Mouse (Mus musculus) Patski (cell line): ENCODE measurements at regions not wholly inside any gene's neighbourhood (a gene's known extent, or its start where the extent isn't known, plus 50 kb on each side); places are given as distances from the start of the nearest gene placed in this dataset.

Experiments used
- ATAC-seq: fragments of 100-300 bp; one replicate; pipeline ENCODE4 v1.8.0; 2021
- CTCF ChIA-PET: fragments of 350-600 bp; sonication (Branson Sonifier 250); formaldehyde crosslinking; loops from one replicate; lab custom pipeline; 2022; ENCODE audit warnings: inconsistent platforms; lab: Charles Lee
- POLR2A ChIA-PET: fragments of 350-600 bp; sonication (Branson Sonifier 250); formaldehyde crosslinking; loops from one replicate; lab custom pipeline; 2022; ENCODE audit warnings: antibody characterized with exemption, inconsistent platforms; lab: Charles Lee
- DNase-seq: peaks from one replicate; pipeline ENCODE4 v3.0.0-alpha.2; 2011; ENCODE audit warnings: low read depth, low spot score
- H3K27me3 ChIP-seq: fragments of 371-371 bp; one replicate; pipeline ENCODE4 v1.5.1; 2021
- CTCF ChIP-seq: fragments of 100-300 bp; IDR thresholded peaks from one replicate; pipeline ENCODE4 v1.5.1; 2021
- in situ Hi-C: fragments of 300-500 bp; cut with MboI; formaldehyde crosslinking; loops from 3 replicates; pipeline ENCODE4 v1.11.1; 2018; ENCODE audit warnings: low pct_unique_long_range_greater_than_20kb, mixed read lengths

GRCm38 (mm10) chr7:75983029-75983808 lies 135.1 kb downstream of the Klhl25 start:
- ChIA-PET CTCF (interaction anchor here (1.5 kb wide), 1 partner anchor 11 kb away, joined by 5 read pairs; no protein-coding TSS in a partner anchor), POLR2A (no interaction called here)
- peaks cover 23% of the 10 kb centered on the region for H3K27me3 ChIP-seq
- DNase-seq = no peak
- in situ Hi-C loops = no loop called here
- no peak for ATAC-seq
- no peak for TF ChIP-seq CTCF

- ATAC-seq (no peak), DNase-seq (no peak)
- in situ Hi-C loops = no loop called here
- H3K27me3 ChIP-seq = peaks cover 23% of the 10 kb centered on the region
- CTCF ChIA-PET = no interaction called here
- no peak for TF ChIP-seq CTCF
- POLR2A ChIA-PET = no interaction called here
Measured at GRCm38 (mm10) chr7:75983809-75984171, 135.7 kb downstream of the Klhl25 start.

GRCm38 (mm10) chr7:75998853-75999252 lies 150.7 kb downstream of the Klhl25 start:
- TF ChIP-seq CTCF = no peak
- ChIA-PET CTCF (no interaction called here), POLR2A (interaction anchor here (0.6 kb wide), 1 partner anchor 33 kb away, joined by 5 read pairs; no protein-coding TSS in a partner anchor)
- ATAC-seq (no peak), DNase-seq (no peak)
- no peaks in the 10 kb centered on the region for H3K27me3 ChIP-seq
- in situ Hi-C loops = no loop called here

- ChIA-PET CTCF (no interaction called here), POLR2A (interaction anchor here (0.6 kb wide), 1 partner anchor 33 kb away, joined by 5 read pairs; no protein-coding TSS in a partner anchor)
- H3K27me3 ChIP-seq = no peaks in the 10 kb centered on the region
- ATAC-seq (no peak), DNase-seq (no peak)
- in situ Hi-C loops = no loop called here
- TF ChIP-seq CTCF = no peak
Measured at GRCm38 (mm10) chr7:75999324-75999907, 151.3 kb downstream of the Klhl25 start.

- POLR2A ChIA-PET = no interaction called here
- ATAC-seq = no peak
- no peak for TF ChIP-seq CTCF
- in situ Hi-C loops = no loop called here
- no peaks in the 10 kb centered on the region for H3K27me3 ChIP-seq
- no peak for DNase-seq
- CTCF ChIA-PET = no interaction called here
Measured at GRCm38 (mm10) chr7:76001012-76001411, 152.9 kb downstream of the Klhl25 start.

GRCm38 (mm10) chr7:76008226-76008625 lies 160.1 kb downstream of the Klhl25 start:
- ATAC-seq = peak; percentile 62
- CTCF ChIA-PET = no interaction called here
- in situ Hi-C loops = no loop called here

GRCm38 (mm10) chr7:76047743-76048142 lies 181.9 kb upstream of the Agbl1 start:
- peaks cover 3% of the 10 kb centered on the region for H3K27me3 ChIP-seq
- CTCF ChIA-PET = no interaction called here
- POLR2A ChIA-PET = no interaction called here
- DNase-seq (no peak), ATAC-seq (no peak)
- in situ Hi-C loops = no loop called here
- no peak for TF ChIP-seq CTCF

More at GRCm38 (mm10) chr7:76008226-76008625, 160.1 kb downstream of the Klhl25 start:
- POLR2A ChIA-PET = no interaction called here
- no peak for TF ChIP-seq CTCF
- DNase-seq = peak; percentile 55
- H3K27me3 ChIP-seq = no peaks in the 10 kb centered on the region

- H3K27me3 ChIP-seq = peaks cover 3% of the 10 kb centered on the region
- CTCF ChIA-PET = no interaction called here
- DNase-seq (no peak), ATAC-seq (no peak)
- in situ Hi-C loops = no loop called here
- POLR2A ChIA-PET = no interaction called here
- TF ChIP-seq CTCF = no peak
Measured at GRCm38 (mm10) chr7:76049342-76049741, 180.3 kb upstream of the Agbl1 start.

- POLR2A ChIA-PET = no interaction called here
- H3K27me3 ChIP-seq = peaks cover 6% of the 10 kb centered on the region
- ATAC-seq = no peak
- TF ChIP-seq CTCF = no peak
- DNase-seq = no peak
- in situ Hi-C loops = no loop called here
- CTCF ChIA-PET = no interaction called here
Measured at GRCm38 (mm10) chr7:76053843-76054242, 175.8 kb upstream of the Agbl1 start.

GRCm38 (mm10) chr7:76099149-76099548 lies 130.5 kb upstream of the Agbl1 start:
- POLR2A ChIA-PET = interaction anchor here (0.6 kb wide), 1 partner anchor 176 kb away, joined by 3 read pairs; no protein-coding TSS in a partner anchor
- CTCF ChIA-PET = no interaction called here
- TF ChIP-seq CTCF = no peak
- ATAC-seq (no peak), DNase-seq (no peak)
- no peaks in the 10 kb centered on the region for H3K27me3 ChIP-seq
- in situ Hi-C loops = no loop called here

GRCm38 (mm10) chr7:76121242-76121844 lies 108.3 kb upstream of the Agbl1 start:
- ChIA-PET CTCF (no interaction called here), POLR2A (no interaction called here)
- H3K27me3 ChIP-seq = no peaks in the 10 kb centered on the region
- no peak for ATAC-seq
- in situ Hi-C loops = no loop called here
- no peak for TF ChIP-seq CTCF
- DNase-seq = no peak
